Mouse (Mus musculus): ENCODE measurements at regions not wholly inside any gene's neighbourhood (a gene's known extent, or its start where the extent isn't known, plus 50 kb on each side); places are given as distances from the start of the nearest gene placed in this dataset.

GRCm38 (mm10) chr12:26571602-26572001, 102.6 kb downstream of the Cmpk2 start:
- H3K4me3 ChIP-seq (ENCODE audit: low read depth, low read length): no peak overlapping the region
- H3K9me3 ChIP-seq (ENCODE audit: control insufficient read depth): no peaks in the 10 kb centered on the region
- TF ChIP-seq CTCF (IDR thresholded peaks at IDR 0.05; ENCODE audit: low read depth): no peak
- no peaks in the 10 kb centered on the region for H3K36me3 ChIP-seq (ENCODE audit: control insufficient read depth, insufficient read depth)
- WGBS: 72% methylated on average over 7 of the region's 7 CpGs
- H3K9ac ChIP-seq (ENCODE audit: low read depth, low read length): no peak overlapping the region
- no peaks in the 10 kb centered on the region for H3K27me3 ChIP-seq (replicated peaks; ENCODE audit: control insufficient read depth, insufficient read depth, low read length)
- no peaks in the 10 kb centered on the region for H3K4me1 ChIP-seq (replicated peaks; ENCODE audit: control insufficient read depth, insufficient read depth, low read length)
- no peak overlapping the region for H3K27ac ChIP-seq (ENCODE audit: low read depth, low read length)
- H3K4me2 ChIP-seq (replicated peaks; ENCODE audit: low read depth): no peak overlapping the region
- no peak for ATAC-seq

GRCm38 (mm10) chr12:26567435-26567834, 98.4 kb downstream of the Cmpk2 start:
- Histone ChIP-seq H3K36me3 (ENCODE audit: control insufficient read depth, insufficient read depth) (no peaks in the 10 kb centered on the region), H3K4me3 (ENCODE audit: low read depth, low read length) (no peak overlapping the region), H3K27me3 (replicated peaks; ENCODE audit: control insufficient read depth, insufficient read depth, low read length) (no peaks in the 10 kb centered on the region), H3K27ac (ENCODE audit: low read depth, low read length) (no peak overlapping the region), H3K4me2 (replicated peaks; ENCODE audit: low read depth) (no peak overlapping the region), H3K9me3 (ENCODE audit: control insufficient read depth) (no peaks in the 10 kb centered on the region), H3K4me1 (replicated peaks; ENCODE audit: control insufficient read depth, insufficient read depth, low read length) (no peaks in the 10 kb centered on the region), H3K9ac (ENCODE audit: low read depth, low read length) (no peak overlapping the region)
- WGBS: 33% methylated on average over 4 of the region's 4 CpGs
- peak; percentile 98 for ATAC-seq
- no peak for TF ChIP-seq CTCF (IDR thresholded peaks at IDR 0.05; ENCODE audit: low read depth)

GRCm38 (mm10) chr12:26562858-26563257, 93.9 kb downstream of the Cmpk2 start:
- ATAC-seq: no peak
- TF ChIP-seq CTCF (IDR thresholded peaks at IDR 0.05; ENCODE audit: low read depth): no peak
- H3K4me2 ChIP-seq (replicated peaks; ENCODE audit: low read depth): no peak overlapping the region

GRCm38 (mm10) chr12:26559560-26559959, 90.6 kb downstream of the Cmpk2 start:
- Histone ChIP-seq H3K4me1 (replicated peaks; ENCODE audit: control insufficient read depth, insufficient read depth, low read length) (no peaks in the 10 kb centered on the region), H3K9me3 (ENCODE audit: control insufficient read depth) (no peaks in the 10 kb centered on the region), H3K4me3 (ENCODE audit: low read depth, low read length) (no peak overlapping the region), H3K36me3 (ENCODE audit: control insufficient read depth, insufficient read depth) (no peaks in the 10 kb centered on the region), H3K27me3 (replicated peaks; ENCODE audit: control insufficient read depth, insufficient read depth, low read length) (no peaks in the 10 kb centered on the region), H3K4me2 (replicated peaks; ENCODE audit: low read depth) (no peak overlapping the region), H3K9ac (ENCODE audit: low read depth, low read length) (no peak overlapping the region), H3K27ac (ENCODE audit: low read depth, low read length) (no peak overlapping the region)
- ATAC-seq: no peak
- no peak for TF ChIP-seq CTCF (IDR thresholded peaks at IDR 0.05; ENCODE audit: low read depth)
- WGBS: 73% methylated on average over 3 of the region's 3 CpGs

More at GRCm38 (mm10) chr12:26562858-26563257, 93.9 kb downstream of the Cmpk2 start:
- Histone ChIP-seq H3K27ac (ENCODE audit: low read depth, low read length) (no peak overlapping the region), H3K4me3 (ENCODE audit: low read depth, low read length) (no peak overlapping the region), H3K4me1 (replicated peaks; ENCODE audit: control insufficient read depth, insufficient read depth, low read length) (no peaks in the 10 kb centered on the region), H3K36me3 (ENCODE audit: control insufficient read depth, insufficient read depth) (no peaks in the 10 kb centered on the region), H3K27me3 (replicated peaks; ENCODE audit: control insufficient read depth, insufficient read depth, low read length) (no peaks in the 10 kb centered on the region), H3K9ac (ENCODE audit: low read depth, low read length) (no peak overlapping the region), H3K9me3 (ENCODE audit: control insufficient read depth) (no peaks in the 10 kb centered on the region)
- 85% methylated on average over 6 of the region's 6 CpGs for WGBS

GRCm38 (mm10) chr12:26557411-26557810, 88.4 kb downstream of the Cmpk2 start:
- H3K36me3 ChIP-seq (ENCODE audit: control insufficient read depth, insufficient read depth): no peaks in the 10 kb centered on the region
- no peaks in the 10 kb centered on the region for H3K4me1 ChIP-seq (replicated peaks; ENCODE audit: control insufficient read depth, insufficient read depth, low read length)
- WGBS: 7% methylated on average over 4 of the region's 4 CpGs
- H3K4me3 ChIP-seq (ENCODE audit: low read depth, low read length): no peak overlapping the region
- no peak for ATAC-seq
- H3K9ac ChIP-seq (ENCODE audit: low read depth, low read length): no peak overlapping the region
- no peak overlapping the region for H3K4me2 ChIP-seq (replicated peaks; ENCODE audit: low read depth)
- H3K9me3 ChIP-seq (ENCODE audit: control insufficient read depth): no peaks in the 10 kb centered on the region
- no peaks in the 10 kb centered on the region for H3K27me3 ChIP-seq (replicated peaks; ENCODE audit: control insufficient read depth, insufficient read depth, low read length)
- no peak overlapping the region for H3K27ac ChIP-seq (ENCODE audit: low read depth, low read length)
- TF ChIP-seq CTCF (IDR thresholded peaks at IDR 0.05; ENCODE audit: low read depth): no peak

- Histone ChIP-seq H3K27ac (ENCODE audit: low read depth, low read length) (no peak overlapping the region), H3K4me1 (replicated peaks; ENCODE audit: control insufficient read depth, insufficient read depth, low read length) (0 out of 2 replicates have a peak, but pooled peaks cover 4% of the 10 kb centered on the region), H3K4me2 (replicated peaks; ENCODE audit: low read depth) (no peak overlapping the region), H3K36me3 (ENCODE audit: control insufficient read depth, insufficient read depth) (no peaks in the 10 kb centered on the region), H3K27me3 (replicated peaks; ENCODE audit: control insufficient read depth, insufficient read depth, low read length) (no peaks in the 10 kb centered on the region), H3K4me3 (ENCODE audit: low read depth, low read length) (no peak overlapping the region), H3K9ac (ENCODE audit: low read depth, low read length) (no peak overlapping the region), H3K9me3 (ENCODE audit: control insufficient read depth) (no peaks in the 10 kb centered on the region)
- ATAC-seq: no peak
- TF ChIP-seq CTCF (IDR thresholded peaks at IDR 0.05; ENCODE audit: low read depth): no peak
- 49% methylated on average over 10 of the region's 10 CpGs for WGBS
These were observed 82.3 kb downstream of the Cmpk2 start for GRCm38 (mm10) chr12:26551168-26551926.

All from intestine, postnatal 0 days (tissue).